In genomic region chr17:47439396-47440028, GRCm38 (mm10) we compare ENCODE assay signal across 11 mouse cellular contexts. TPM values are rescaled to one million over a fixed set of nuclear protein-coding genes. Genes with fewer than 3 reads are reported as not detected.
DNase-seq lines count a peak whose midpoint lies in the region; ATAC-seq lines count a peak whose summit lies in the region.
"Had no signal": no experiment of that assay in that cellular context is flagged by ENCODE, and none has a peak within 500 bp of the region (broad histone marks: within the 10 kb centered on the region; RNA-seq: fewer than 3 reads in every experiment).

No protein-coding gene starts in this region.

- peaks cover 33% of the 10 kb centered on the region for H3K4me1 ChIP-seq in embryonic facial prominence, embryonic 15.5 days
- H3K4me1 ChIP-seq in embryonic facial prominence, embryonic 10.5 days, result peaks cover 49% of the 10 kb centered on the region

- H3K27ac ChIP-seq in embryonic facial prominence, embryonic 15.5 days (replicated peaks), result no peak overlapping the region
- H3K27ac ChIP-seq in embryonic facial prominence, embryonic 10.5 days (replicated peaks), result no peak overlapping the region
- H3K27ac ChIP-seq: limb, embryonic 15.5 days had no signal

- 0 out of 2 replicates have a peak overlapping the region, but pooled peaks have one; percentile 47 for H3K4me3 ChIP-seq in embryonic facial prominence, embryonic 15.5 days (replicated peaks)
- no peak overlapping the region for H3K4me3 ChIP-seq in embryonic facial prominence, embryonic 10.5 days
- H3K4me3 ChIP-seq: limb, embryonic 15.5 days had no signal

- ATAC-seq in embryonic facial prominence, embryonic 15.5 days (ENCODE audit: insufficient number of reproducible peaks, low FRiP score, low TSS enrichment, low read depth), result no peak

- no peaks in the 10 kb centered on the region for H3K9me3 ChIP-seq in embryonic facial prominence, embryonic 15.5 days (replicated peaks)
- H3K9me3 ChIP-seq in embryonic facial prominence, embryonic 10.5 days, result no peaks in the 10 kb centered on the region
- H3K9me3 ChIP-seq: limb, embryonic 15.5 days had no signal

- WGBS in embryonic facial prominence, embryonic 15.5 days, result 41% methylated on average over 9 of the region's 9 CpGs
- 38% methylated on average over 9 of the region's 9 CpGs for WGBS in embryonic facial prominence, embryonic 10.5 days

- no peak overlapping the region for H3K9ac ChIP-seq in embryonic facial prominence, embryonic 15.5 days
- H3K9ac ChIP-seq: limb, embryonic 15.5 days had no signal

- H3K36me3 ChIP-seq in embryonic facial prominence, embryonic 15.5 days, result no peaks in the 10 kb centered on the region
- no peaks in the 10 kb centered on the region for H3K36me3 ChIP-seq in embryonic facial prominence, embryonic 10.5 days (replicated peaks)
- H3K36me3 ChIP-seq: limb, embryonic 15.5 days had no signal

- no peak overlapping the region for H3K4me2 ChIP-seq in embryonic facial prominence, embryonic 15.5 days (replicated peaks)

- no peak for DNase-seq in embryonic facial prominence, embryonic 10.5 days (ENCODE audit: low spot score)
- peak; percentile 33 for DNase-seq in 3134 (ENCODE audit: extremely low read depth, insufficient read length, low spot score)
- DNase-seq in liver, result peak; percentile 34
- DNase-seq in lung, postnatal 25 days (ENCODE audit: low spot score), result peak; percentile 56
- no peak for DNase-seq in right cerebral cortex, postnatal 4 days
- no peak for DNase-seq in thymus, postnatal 10 days (ENCODE audit: low spot score in 2 of 2)
- no peak for DNase-seq in urinary bladder, adult 2 months (ENCODE audit: low spot score)
- DNase-seq: heart, postnatal 4 days; thymus, postnatal 36 days had no signal

- H3K27me3 ChIP-seq in embryonic facial prominence, embryonic 15.5 days, result peaks cover 20% of the 10 kb centered on the region
- peaks cover 77% of the 10 kb centered on the region for H3K27me3 ChIP-seq in embryonic facial prominence, embryonic 10.5 days (replicated peaks; ENCODE audit: low read depth, poor library complexity, severe bottlenecking)

RNA-seq across cellular contexts. Expression of gene 1700001C19Rik, which starts 2.3 kb away (rescaled TPM):
- polyA plus RNA-seq in embryonic facial prominence, embryonic 15.5 days (2015; fragmentation: Nextera tagmentation; extraction: Ambion mirVana), result 0.31 and 0.37 TPM in 2 replicates
- 0.25 TPM in 1 of 2 replicates, not detected in the other for polyA plus RNA-seq in embryonic facial prominence, embryonic 10.5 days (2016; fragmentation: Nextera tagmentation; extraction: Ambion mirVana)
- polyA plus RNA-seq in urinary bladder, adult 2 months (2012; rRNA removed), result 0.26 and 0.43 TPM in 2 replicates

RNA-seq across cellular contexts. Expression of gene AI661453, which starts 3.1 kb away (rescaled TPM):
- polyA plus RNA-seq in embryonic facial prominence, embryonic 15.5 days (2015; fragmentation: Nextera tagmentation; extraction: Ambion mirVana), result 5.2 and 6.2 TPM in 2 replicates
- polyA plus RNA-seq in embryonic facial prominence, embryonic 10.5 days (2016; fragmentation: Nextera tagmentation; extraction: Ambion mirVana), result 0.27 and 0.36 TPM in 2 replicates
- polyA plus RNA-seq in urinary bladder, adult 2 months (2012; rRNA removed), result 9.4 and 14.9 TPM in 2 replicates

RNA-seq across cellular contexts. Expression of gene Guca1a, which starts 39.1 kb away (rescaled TPM):
- polyA plus RNA-seq in embryonic facial prominence, embryonic 15.5 days (2015; fragmentation: Nextera tagmentation; extraction: Ambion mirVana), result 6.3 and 6.6 TPM in 2 replicates
- 0.41 and 0.81 TPM in 2 replicates for polyA plus RNA-seq in embryonic facial prominence, embryonic 10.5 days (2016; fragmentation: Nextera tagmentation; extraction: Ambion mirVana)
- polyA plus RNA-seq in urinary bladder, adult 2 months (2012; rRNA removed), result 4.5 and 5.4 TPM in 2 replicates

RNA-seq across cellular contexts. Expression of gene Guca1b, which starts 54.3 kb away (rescaled TPM):
- polyA plus RNA-seq in embryonic facial prominence, embryonic 15.5 days (2015; fragmentation: Nextera tagmentation; extraction: Ambion mirVana), result 0.76 and 0.87 TPM in 2 replicates
- 1.2 and 1.7 TPM in 2 replicates for polyA plus RNA-seq in embryonic facial prominence, embryonic 10.5 days (2016; fragmentation: Nextera tagmentation; extraction: Ambion mirVana)
- polyA plus RNA-seq in urinary bladder, adult 2 months (2012; rRNA removed), result 5.2 and 5.5 TPM in 2 replicates

Comparison
In these comparisons a context has a peak if more than half of its experiments do, and no peak if none do; other contexts are left out.
1. DNase-seq: peak in 3134 (single experiment), liver (single experiment) and lung, postnatal 25 days (single experiment); none in embryonic facial prominence, embryonic 10.5 days (single experiment), right cerebral cortex, postnatal 4 days (single experiment), thymus, postnatal 10 days (0 of 2) and urinary bladder, adult 2 months (single experiment).